Mouse (Mus musculus) naive thymus-derived CD4-positive, alpha-beta T cell, adult 2 months (primary cell): Measurements from ENCODE around the gene Fn1.

ENCODE experiments used
- DNase-seq: peaks from one replicate; pipeline ENCODE4 v3.0.0-alpha.2; 2011; ENCODE audit warnings: low read depth

Fn1 gene

GRCm38 (mm10) chr1:71652551-71653399, at the start of gene Fn1:
Fn1 (minus strand) TSS chr1:71653200.
- DNase-seq: no peak

GRCm38 (mm10) chr1:71696093-71696492, 43.1 kb upstream of the Fn1 start:
- DNase-seq: no peak

- DNase-seq: no peak
Observed at GRCm38 (mm10) chr1:71691472-71692277, 38.7 kb upstream of the Fn1 start.

- no peak for DNase-seq
Observed at GRCm38 (mm10) chr1:71688926-71689303, 35.9 kb upstream of the Fn1 start.

- DNase-seq: no peak
Observed at GRCm38 (mm10) chr1:71688272-71688925, 35.4 kb upstream of the Fn1 start.

- no peak for DNase-seq
Observed at GRCm38 (mm10) chr1:71686791-71687190, 33.8 kb upstream of the Fn1 start.

- DNase-seq: no peak
Observed at GRCm38 (mm10) chr1:71683736-71684135, 30.7 kb upstream of the Fn1 start.

- DNase-seq: no peak
Observed at GRCm38 (mm10) chr1:71682194-71682715, 29.3 kb upstream of the Fn1 start.

GRCm38 (mm10) chr1:71681306-71681705, 28.3 kb upstream of the Fn1 start:
- DNase-seq: no peak

GRCm38 (mm10) chr1:71680046-71680672, 27.2 kb upstream of the Fn1 start:
- no peak for DNase-seq

GRCm38 (mm10) chr1:71675420-71675819, 22.4 kb upstream of the Fn1 start:
- DNase-seq: no peak

GRCm38 (mm10) chr1:71674274-71674673, 21.3 kb upstream of the Fn1 start:
- no peak for DNase-seq

GRCm38 (mm10) chr1:71673398-71673910, 20.5 kb upstream of the Fn1 start:
- no peak for DNase-seq

GRCm38 (mm10) chr1:71672346-71672745, 19.3 kb upstream of the Fn1 start:
- DNase-seq: no peak

GRCm38 (mm10) chr1:71663242-71663641, 10.2 kb upstream of the Fn1 start:
- no peak for DNase-seq

GRCm38 (mm10) chr1:71658632-71659031, 5.6 kb upstream of the Fn1 start:
- DNase-seq: no peak

GRCm38 (mm10) chr1:71656309-71656708, 3.3 kb upstream of the Fn1 start:
- DNase-seq: no peak

GRCm38 (mm10) chr1:71654221-71654620, 1.2 kb upstream of the Fn1 start:
- DNase-seq: no peak

GRCm38 (mm10) chr1:71653400-71654159, 580 bp upstream of the Fn1 start:
- DNase-seq: no peak

GRCm38 (mm10) chr1:71651828-71652227, 1.2 kb downstream of the Fn1 start:
- DNase-seq: no peak

GRCm38 (mm10) chr1:71651315-71651714, 1.7 kb downstream of the Fn1 start:
- no peak for DNase-seq
